Mouse (Mus musculus) liver, embryonic 14.5 days (tissue): ENCODE measurements at regions not wholly inside any gene's neighbourhood (a gene's known extent, or its start where the extent isn't known, plus 50 kb on each side); places are given as distances from the start of the nearest gene placed in this dataset.

ENCODE experiments used
- CTCF ChIP-seq: IDR thresholded peaks from 2 replicates; pipeline ENCODE4 v1.5.1; 2016; ENCODE audit warnings: antibody characterized with exemption, low read depth, control low read depth
- EP300 ChIP-seq: IDR thresholded peaks from 2 replicates; pipeline ENCODE4 v1.6.1; 2016; ENCODE audit warnings: antibody characterized with exemption, low read depth

- TF ChIP-seq CTCF: no peak
- no peak for TF ChIP-seq EP300
Measured at GRCm38 (mm10) chr2:75452274-75453148, 206.6 kb upstream of the Hnrnpa3 start.
